Mouse (Mus musculus): ENCODE measurements around the gene Gm4302. TPM values are rescaled to one million over a fixed set of nuclear protein-coding genes. Genes with fewer than 3 reads are reported as not detected.
"Not testable (repeated sequence)": the region's sequence is repeated elsewhere in the genome, so short reads cannot be mapped to it uniquely, and the experiment has no call there.

The Gm4302 gene
- polyA plus RNA-seq (2015; fragmentation: Nextera tagmentation; extraction: Ambion mirVana) = not detected in 2 replicates

DNA sequence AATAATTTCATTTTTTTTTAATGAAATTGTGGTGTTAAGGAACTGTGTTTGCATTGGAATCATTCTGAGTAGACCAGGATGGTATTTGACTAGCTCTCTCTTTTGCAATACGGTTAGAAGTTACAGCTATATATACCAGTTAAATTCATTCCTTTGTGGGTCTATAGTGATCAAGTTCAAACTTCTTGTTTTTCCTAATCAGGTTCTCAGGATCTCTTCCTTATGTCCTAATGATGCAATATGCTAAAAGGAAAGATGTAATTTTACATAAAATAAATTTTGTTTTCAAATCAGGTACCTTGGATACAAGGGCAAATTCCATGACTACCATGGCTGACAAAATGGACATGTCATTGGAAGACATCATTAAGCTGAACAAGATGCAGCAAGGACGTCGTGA, at the start of gene Gm4302:
Gene Gm4302 (plus strand): TSS at position 301 of the 400 bp plus-strand sequence.
- not testable (repeated sequence) for H3K4me3 ChIP-seq; H3K27ac ChIP-seq; H3K9ac ChIP-seq; H3K27me3 ChIP-seq; H3K9me3 ChIP-seq; H3K36me3 ChIP-seq; ATAC-seq (ENCODE audit: insufficient number of reproducible peaks, insufficient read depth, low FRiP score, low TSS enrichment, low read depth); H3K4me2 ChIP-seq; H3K4me1 ChIP-seq
- WGBS = no CpG with 5 or more reads among the region's 3 CpGs

GRCm38 (mm10) chr10:100296105-100296504, 44.5 kb upstream of the Gm4302 start:
- Histone ChIP-seq H3K27me3 (no peaks in the 10 kb centered on the region), H3K4me1 (no peaks in the 10 kb centered on the region), H3K36me3 (no peaks in the 10 kb centered on the region), H3K9ac (no peak overlapping the region), H3K4me3 (no peak overlapping the region), H3K27ac (no peak overlapping the region), H3K9me3 (no peaks in the 10 kb centered on the region), H3K4me2 (no peak overlapping the region)
- 74% methylated on average over 2 of the region's 2 CpGs for WGBS
- no peak for ATAC-seq (ENCODE audit: insufficient number of reproducible peaks, insufficient read depth, low FRiP score, low TSS enrichment, low read depth)

GRCm38 (mm10) chr10:100300106-100300505, 40.5 kb upstream of the Gm4302 start:
- not testable (repeated sequence) for H3K4me3 ChIP-seq; H3K4me2 ChIP-seq; H3K27ac ChIP-seq; H3K4me1 ChIP-seq; H3K36me3 ChIP-seq; H3K9me3 ChIP-seq; H3K27me3 ChIP-seq; H3K9ac ChIP-seq; ATAC-seq (ENCODE audit: insufficient number of reproducible peaks, insufficient read depth, low FRiP score, low TSS enrichment, low read depth)

GRCm38 (mm10) chr10:100335376-100335775, 5.3 kb upstream of the Gm4302 start, which contains the start of gene Gm4301:
Gm4301 (plus strand) TSS chr10:100335676.
- not testable (repeated sequence) for ATAC-seq (ENCODE audit: insufficient number of reproducible peaks, insufficient read depth, low FRiP score, low TSS enrichment, low read depth); H3K27me3 ChIP-seq; H3K4me1 ChIP-seq; H3K9me3 ChIP-seq; H3K36me3 ChIP-seq; H3K4me2 ChIP-seq; H3K9ac ChIP-seq; H3K4me3 ChIP-seq; H3K27ac ChIP-seq
- no CpG with 5 or more reads among the region's 2 CpGs for WGBS

GRCm38 (mm10) chr10:100345672-100346071, 5.0 kb downstream of the Gm4302 start, which contains the start of gene Gm4303:
Gm4303 (plus strand) TSS chr10:100345972.
- not testable (repeated sequence) for ATAC-seq (ENCODE audit: insufficient number of reproducible peaks, insufficient read depth, low FRiP score, low TSS enrichment, low read depth); H3K9ac ChIP-seq; H3K36me3 ChIP-seq; H3K27ac ChIP-seq; H3K4me1 ChIP-seq; H3K4me2 ChIP-seq; H3K9me3 ChIP-seq; H3K27me3 ChIP-seq; H3K4me3 ChIP-seq
- no CpG with 5 or more reads among the region's 3 CpGs for WGBS

DNA sequence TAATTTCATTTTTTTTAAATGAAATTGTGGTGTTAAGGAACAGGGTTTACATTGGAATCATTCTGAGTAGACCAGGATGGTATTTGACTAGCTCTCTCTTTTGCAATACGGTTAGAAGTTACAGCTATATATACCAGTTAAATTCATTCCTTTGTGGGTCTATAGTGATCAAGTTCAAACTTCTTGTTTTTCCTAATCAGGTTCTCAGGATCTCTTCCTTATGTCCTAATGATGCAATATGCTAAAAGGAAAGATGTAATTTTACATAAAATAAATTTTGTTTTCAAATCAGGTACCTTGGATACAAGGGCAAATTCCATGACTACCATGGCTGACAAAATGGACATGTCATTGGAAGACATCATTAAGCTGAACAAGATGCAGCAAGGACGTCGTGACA, 10.2 kb downstream of the Gm4302 start, which contains the start of gene Gm4305:
Gene Gm4305 (plus strand): TSS at position 301 of the 400 bp plus-strand sequence.
- not testable (repeated sequence) for H3K9me3 ChIP-seq; H3K9ac ChIP-seq; H3K27ac ChIP-seq; ATAC-seq (ENCODE audit: insufficient number of reproducible peaks, insufficient read depth, low FRiP score, low TSS enrichment, low read depth); H3K4me1 ChIP-seq; H3K27me3 ChIP-seq; H3K36me3 ChIP-seq; H3K4me2 ChIP-seq; H3K4me3 ChIP-seq
- WGBS = no CpG with 5 or more reads among the region's 3 CpGs

GRCm38 (mm10) chr10:100356841-100357240, 16.2 kb downstream of the Gm4302 start:
- H3K9ac ChIP-seq; H3K4me2 ChIP-seq; H3K4me3 ChIP-seq; H3K4me1 ChIP-seq; H3K27ac ChIP-seq; H3K36me3 ChIP-seq; H3K27me3 ChIP-seq; ATAC-seq (ENCODE audit: insufficient number of reproducible peaks, insufficient read depth, low FRiP score, low TSS enrichment, low read depth); H3K9me3 ChIP-seq: not testable (repeated sequence)
- 73% methylated on average over 2 of the region's 2 CpGs for WGBS

GRCm38 (mm10) chr10:100361038-100361437, 20.4 kb downstream of the Gm4302 start, which contains the start of gene Gm4307:
Gm4307 (plus strand) TSS chr10:100361338.
- whole genome bisulfite sequencing = no CpG with 5 or more reads among the region's 3 CpGs
- H3K4me1 ChIP-seq; H3K9ac ChIP-seq; H3K27me3 ChIP-seq; H3K27ac ChIP-seq; ATAC-seq (ENCODE audit: insufficient number of reproducible peaks, insufficient read depth, low FRiP score, low TSS enrichment, low read depth); H3K4me3 ChIP-seq; H3K4me2 ChIP-seq; H3K36me3 ChIP-seq; H3K9me3 ChIP-seq: not testable (repeated sequence)

DNA sequence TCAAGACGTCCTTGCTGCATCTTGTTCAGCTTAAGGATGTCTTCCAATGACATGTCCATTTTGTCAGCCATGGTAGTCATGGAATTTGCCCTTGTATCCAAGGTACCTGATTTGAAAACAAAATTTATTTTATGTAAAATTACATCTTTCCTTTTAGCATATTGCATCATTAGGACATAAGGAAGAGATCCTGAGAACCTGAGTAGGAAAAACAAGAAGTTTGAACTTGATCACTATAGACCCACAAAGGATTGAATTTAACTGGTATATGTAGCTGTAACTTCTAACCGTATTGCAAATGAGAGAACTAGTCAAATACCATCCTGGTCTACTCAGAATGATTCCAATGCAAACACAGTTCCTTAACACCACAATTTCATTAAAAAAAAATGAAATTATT, 41.8 kb downstream of the Gm4302 start, which contains the start of gene Gm4312:
Gene Gm4312 (minus strand): TSS at position 101 of the 400 bp plus-strand sequence.
- not testable (repeated sequence) for ATAC-seq (ENCODE audit: insufficient number of reproducible peaks, insufficient read depth, low FRiP score, low TSS enrichment, low read depth); H3K9ac ChIP-seq; H3K4me2 ChIP-seq; H3K9me3 ChIP-seq; H3K4me1 ChIP-seq; H3K27me3 ChIP-seq; H3K4me3 ChIP-seq; H3K27ac ChIP-seq; H3K36me3 ChIP-seq
- no CpG with 5 or more reads among the region's 2 CpGs for WGBS

Other genes starting within 250 kb of the Gm4302 start
- not detected in 2 replicates for gene Gm4301, start 5.2 kb upstream of the Gm4302 start, polyA plus RNA-seq (2015; fragmentation: Nextera tagmentation; extraction: Ambion mirVana)
- gene Gm4303, start 5.1 kb downstream of the Gm4302 start, polyA plus RNA-seq (2015; fragmentation: Nextera tagmentation; extraction: Ambion mirVana) = not detected in 2 replicates
- gene Gm4305, start 10.3 kb downstream of the Gm4302 start, polyA plus RNA-seq (2015; fragmentation: Nextera tagmentation; extraction: Ambion mirVana) = not detected in 2 replicates
- not detected in 2 replicates for gene Gm4307, start 20.5 kb downstream of the Gm4302 start, polyA plus RNA-seq (2015; fragmentation: Nextera tagmentation; extraction: Ambion mirVana)
- not detected in 2 replicates for gene Gm4312, start 41.7 kb downstream of the Gm4302 start, polyA plus RNA-seq (2015; fragmentation: Nextera tagmentation; extraction: Ambion mirVana)
- 22.4 and 23.4 TPM in 2 replicates for gene Tmtc3, start 146.5 kb downstream of the Gm4302 start, polyA plus RNA-seq (2015; fragmentation: Nextera tagmentation; extraction: Ambion mirVana)
- gene Cep290, start 146.7 kb downstream of the Gm4302 start, polyA plus RNA-seq (2015; fragmentation: Nextera tagmentation; extraction: Ambion mirVana) = 7.6 TPM in 2 replicates
- 8.2 and 8.8 TPM in 2 replicates for gene 4930430F08Rik, start 249.6 kb downstream of the Gm4302 start, polyA plus RNA-seq (2015; fragmentation: Nextera tagmentation; extraction: Ambion mirVana)
- gene 1700017N19Rik, start 249.6 kb downstream of the Gm4302 start, polyA plus RNA-seq (2015; fragmentation: Nextera tagmentation; extraction: Ambion mirVana) = not detected in 2 replicates

All from embryonic facial prominence, embryonic 13.5 days (tissue).